Mouse (Mus musculus): Measurements from ENCODE around the gene Atg9a. TPM values are rescaled to one million over a fixed set of nuclear protein-coding genes. Genes with fewer than 3 reads are reported as not detected.
"Not testable (repeated sequence)": the region's sequence is repeated elsewhere in the genome, so short reads cannot be mapped to it uniquely, and the experiment has no call there.

Gene Atg9a
- polyA plus RNA-seq (2015; fragmentation: Nextera tagmentation; extraction: Ambion mirVana): 28.4 TPM in 2 replicates

- no peaks in the 10 kb centered on the region for H3K9me3 ChIP-seq (replicated peaks; ENCODE audit: control insufficient read depth, low read length)
- peak within 1 kb of the TSS; percentile 92 for H3K4me3 ChIP-seq (replicated peaks; ENCODE audit: low read length)
- H3K4me2 ChIP-seq (ENCODE audit: low read depth, low read length): peak within 1 kb of the TSS; percentile 90
- under 1% methylated on average over 56 of the region's 56 CpGs for WGBS
- H3K36me3 ChIP-seq (ENCODE audit: control insufficient read depth, insufficient read depth, low read length): 0 out of 2 replicates have a peak, but pooled peaks cover 4% of the 10 kb centered on the region
- peak within 1 kb of the TSS; percentile 97 for H3K27ac ChIP-seq (ENCODE audit: low read length)
- H3K9ac ChIP-seq (ENCODE audit: low read length): peak within 1 kb of the TSS; percentile 96
- no peaks in the 10 kb centered on the region for H3K27me3 ChIP-seq (ENCODE audit: control insufficient read depth, insufficient read depth, low read length)
- peaks cover 17% of the 10 kb centered on the region for H3K4me1 ChIP-seq (ENCODE audit: control insufficient read depth, insufficient read depth, low read length)
- ATAC-seq (ENCODE audit: insufficient read depth, low FRiP score): peak; percentile 100
Measured at GRCm38 (mm10) chr1:75191622-75192402, at the start of gene Atg9a, which contains the start of gene Ankzf1. Atg9a (minus strand) TSS chr1:75192196. Ankzf1 (plus strand) TSS chr1:75192151.

GRCm38 (mm10) chr1:75239591-75239990, 47.6 kb upstream of the Atg9a start:
- 80% methylated on average over 10 of the region's 10 CpGs for WGBS
- Histone ChIP-seq H3K36me3 (ENCODE audit: control insufficient read depth, insufficient read depth, low read length) (peaks cover 11% of the 10 kb centered on the region; the same call in 1 of the 2 replicates), H3K27ac (ENCODE audit: low read length) (no peak overlapping the region), H3K9ac (ENCODE audit: low read length) (no peak overlapping the region), H3K4me3 (replicated peaks; ENCODE audit: low read length) (no peak overlapping the region), H3K27me3 (ENCODE audit: control insufficient read depth, insufficient read depth, low read length) (no peaks in the 10 kb centered on the region), H3K9me3 (replicated peaks; ENCODE audit: control insufficient read depth, low read length) (no peaks in the 10 kb centered on the region), H3K4me1 (ENCODE audit: control insufficient read depth, insufficient read depth, low read length) (peaks cover 14% of the 10 kb centered on the region), H3K4me2 (ENCODE audit: low read depth, low read length) (no peak overlapping the region)
- ATAC-seq (ENCODE audit: insufficient read depth, low FRiP score): no peak

- Histone ChIP-seq H3K4me3 (replicated peaks; ENCODE audit: low read length) (peak within 1 kb of the TSS; percentile 73), H3K27me3 (ENCODE audit: control insufficient read depth, insufficient read depth, low read length) (no peaks in the 10 kb centered on the region), H3K4me1 (ENCODE audit: control insufficient read depth, insufficient read depth, low read length) (peaks cover 14% of the 10 kb centered on the region), H3K36me3 (ENCODE audit: control insufficient read depth, insufficient read depth, low read length) (peaks cover 7% of the 10 kb centered on the region; the same call in 1 of the 2 replicates), H3K4me2 (ENCODE audit: low read depth, low read length) (peak within 1 kb of the TSS; percentile 86), H3K9ac (ENCODE audit: low read length) (peak within 1 kb of the TSS; percentile 87), H3K9me3 (replicated peaks; ENCODE audit: control insufficient read depth, low read length) (no peaks in the 10 kb centered on the region), H3K27ac (ENCODE audit: low read length) (peak within 1 kb of the TSS; percentile 89)
- ATAC-seq (ENCODE audit: insufficient read depth, low FRiP score): peak; percentile 96
- under 1% methylated on average over 63 of the region's 64 CpGs for WGBS
Measured at GRCm38 (mm10) chr1:75236117-75237050, 44.4 kb upstream of the Atg9a start, which contains the start of gene Dnajb2. Dnajb2 (plus strand) TSS chr1:75236406.

- H3K4me1 ChIP-seq (ENCODE audit: control insufficient read depth, insufficient read depth, low read length): peaks cover 14% of the 10 kb centered on the region
- peaks cover under 1% of the 10 kb centered on the region; the same call in 1 of the 2 replicates for H3K36me3 ChIP-seq (ENCODE audit: control insufficient read depth, insufficient read depth, low read length)
- no peak overlapping the region for H3K9ac ChIP-seq (ENCODE audit: low read length)
- H3K4me3 ChIP-seq (replicated peaks; ENCODE audit: low read length): no peak overlapping the region
- 2% methylated on average over 8 of the region's 8 CpGs for WGBS
- H3K27ac ChIP-seq (ENCODE audit: low read length): no peak overlapping the region
- no peak for ATAC-seq (ENCODE audit: insufficient read depth, low FRiP score)
- no peak overlapping the region for H3K4me2 ChIP-seq (ENCODE audit: low read depth, low read length)
- no peaks in the 10 kb centered on the region for H3K27me3 ChIP-seq (ENCODE audit: control insufficient read depth, insufficient read depth, low read length)
- H3K9me3 ChIP-seq (replicated peaks; ENCODE audit: control insufficient read depth, low read length): no peaks in the 10 kb centered on the region
Measured at GRCm38 (mm10) chr1:75234606-75235005, 42.6 kb upstream of the Atg9a start.

GRCm38 (mm10) chr1:75232489-75232888, 40.5 kb upstream of the Atg9a start:
- not testable (repeated sequence) for H3K4me2 ChIP-seq (ENCODE audit: low read depth, low read length); H3K27me3 ChIP-seq (ENCODE audit: control insufficient read depth, insufficient read depth, low read length); ATAC-seq (ENCODE audit: insufficient read depth, low FRiP score); H3K4me3 ChIP-seq (replicated peaks; ENCODE audit: low read length); H3K9me3 ChIP-seq (replicated peaks; ENCODE audit: control insufficient read depth, low read length); H3K27ac ChIP-seq (ENCODE audit: low read length); H3K36me3 ChIP-seq (ENCODE audit: control insufficient read depth, insufficient read depth, low read length); H3K9ac ChIP-seq (ENCODE audit: low read length)
- 59% methylated on average over 4 of the region's 4 CpGs for WGBS
- H3K4me1 ChIP-seq (ENCODE audit: control insufficient read depth, insufficient read depth, low read length): peaks cover 12% of the 10 kb centered on the region

GRCm38 (mm10) chr1:75231664-75232152, 39.7 kb upstream of the Atg9a start, which contains the start of gene A630095N17Rik:
A630095N17Rik (minus strand) TSS chr1:75232102.
- Histone ChIP-seq H3K4me2 (ENCODE audit: low read depth, low read length) (no peak within 1 kb of the TSS), H3K9ac (ENCODE audit: low read length) (peak within 1 kb of the TSS; percentile 33; the same call in 1 of the 2 replicates), H3K36me3 (ENCODE audit: control insufficient read depth, insufficient read depth, low read length) (no peaks in the 10 kb centered on the region), H3K27me3 (ENCODE audit: control insufficient read depth, insufficient read depth, low read length) (no peaks in the 10 kb centered on the region), H3K4me1 (ENCODE audit: control insufficient read depth, insufficient read depth, low read length) (peaks cover 4% of the 10 kb centered on the region), H3K4me3 (replicated peaks; ENCODE audit: low read length) (no peak within 1 kb of the TSS), H3K27ac (ENCODE audit: low read length) (peak within 1 kb of the TSS; percentile 53), H3K9me3 (replicated peaks; ENCODE audit: control insufficient read depth, low read length) (no peaks in the 10 kb centered on the region)
- 61% methylated on average over 5 of the region's 5 CpGs for WGBS
- ATAC-seq (ENCODE audit: insufficient read depth, low FRiP score): no peak

GRCm38 (mm10) chr1:75231224-75231623, 39.2 kb upstream of the Atg9a start:
- Histone ChIP-seq H3K27me3 (ENCODE audit: control insufficient read depth, insufficient read depth, low read length) (no peaks in the 10 kb centered on the region), H3K27ac (ENCODE audit: low read length) (peak overlapping the region; percentile 53), H3K4me3 (replicated peaks; ENCODE audit: low read length) (no peak overlapping the region), H3K9ac (ENCODE audit: low read length) (peak overlapping the region; percentile 33; the same call in 1 of the 2 replicates), H3K4me2 (ENCODE audit: low read depth, low read length) (no peak overlapping the region), H3K36me3 (ENCODE audit: control insufficient read depth, insufficient read depth, low read length) (no peaks in the 10 kb centered on the region), H3K9me3 (replicated peaks; ENCODE audit: control insufficient read depth, low read length) (no peaks in the 10 kb centered on the region), H3K4me1 (ENCODE audit: control insufficient read depth, insufficient read depth, low read length) (peaks cover 4% of the 10 kb centered on the region)
- WGBS: 75% methylated on average over 4 of the region's 4 CpGs
- ATAC-seq (ENCODE audit: insufficient read depth, low FRiP score): no peak

GRCm38 (mm10) chr1:75230335-75230994, 38.5 kb upstream of the Atg9a start:
- no peak overlapping the region for H3K9ac ChIP-seq (ENCODE audit: low read length)
- 61% methylated on average over 7 of the region's 7 CpGs for WGBS
- ATAC-seq (ENCODE audit: insufficient read depth, low FRiP score): peak; percentile 39; the same call in 1 of the 2 replicates
- H3K27ac ChIP-seq (ENCODE audit: low read length): peak overlapping the region; percentile 53
- H3K4me3 ChIP-seq (replicated peaks; ENCODE audit: low read length): no peak overlapping the region
- no peaks in the 10 kb centered on the region for H3K4me1 ChIP-seq (ENCODE audit: control insufficient read depth, insufficient read depth, low read length)
- H3K4me2 ChIP-seq (ENCODE audit: low read depth, low read length): no peak overlapping the region
- no peaks in the 10 kb centered on the region for H3K36me3 ChIP-seq (ENCODE audit: control insufficient read depth, insufficient read depth, low read length)
- H3K9me3 ChIP-seq (replicated peaks; ENCODE audit: control insufficient read depth, low read length): no peaks in the 10 kb centered on the region
- H3K27me3 ChIP-seq (ENCODE audit: control insufficient read depth, insufficient read depth, low read length): no peaks in the 10 kb centered on the region

Data from stomach, embryonic 16.5 days (tissue).